Mouse (Mus musculus): Measurements from ENCODE around the gene Casc3. TPM values are rescaled to one million over a fixed set of nuclear protein-coding genes. Genes with fewer than 3 reads are reported as not detected.
A peak's percentile ranks its signal among the peaks of the same experiment; 100 is the strongest.

The Casc3 gene
- polyA plus RNA-seq, 1 experiment from 2014 or later = 53.9 TPM

GRCm38 (mm10) chr11:98767276-98767675 is 37.4 kb upstream of the Casc3 start:
- Histone ChIP-seq H3K9ac (replicated peaks) (no peak overlapping the region), H3K9me3 (no peaks in the 10 kb centered on the region), H3K4me1 (peaks cover 58% of the 10 kb centered on the region), H3K27ac (replicated peaks) (peak overlapping the region; percentile 81), H3K27me3 (no peaks in the 10 kb centered on the region), H3K4me3 (no peak overlapping the region), H3K36me3 (peaks cover 65% of the 10 kb centered on the region), H3K4me2 (replicated peaks) (peak overlapping the region; percentile 15)
- WGBS = 24% methylated on average over 9 of the region's 9 CpGs
- peak; percentile 52 for ATAC-seq (replicated peaks)

- H3K4me1 ChIP-seq = peaks cover 62% of the 10 kb centered on the region
Measured at GRCm38 (mm10) chr11:98767713-98768112, 37.0 kb upstream of the Casc3 start.

GRCm38 (mm10) chr11:98768127-98769006 is 36.3 kb upstream of the Casc3 start:
- peaks cover 68% of the 10 kb centered on the region for H3K4me1 ChIP-seq
- peak overlapping the region; percentile 36 for H3K4me2 ChIP-seq (replicated peaks)
- H3K4me3 ChIP-seq = peak overlapping the region; percentile 19; the same call in 1 of the 2 replicates
- H3K27ac ChIP-seq (replicated peaks) = peak overlapping the region; percentile 81
- no peaks in the 10 kb centered on the region for H3K9me3 ChIP-seq
- H3K36me3 ChIP-seq = peaks cover 54% of the 10 kb centered on the region
- WGBS = 25% methylated on average over 37 of the region's 39 CpGs
- ATAC-seq (replicated peaks) = no peak
- H3K27me3 ChIP-seq = no peaks in the 10 kb centered on the region
- peak overlapping the region; percentile 31 for H3K9ac ChIP-seq (replicated peaks)

More at GRCm38 (mm10) chr11:98767713-98768112, 37.0 kb upstream of the Casc3 start:
- peaks cover 61% of the 10 kb centered on the region for H3K36me3 ChIP-seq
- 9% methylated on average over 4 of the region's 4 CpGs for WGBS
- H3K4me3 ChIP-seq = peak overlapping the region; percentile 19; the same call in 1 of the 2 replicates
- H3K27ac ChIP-seq (replicated peaks) = peak overlapping the region; percentile 81
- 0 out of 2 replicates have a peak, but pooled peaks have one; percentile 5 for ATAC-seq (replicated peaks)
- no peaks in the 10 kb centered on the region for H3K27me3 ChIP-seq
- no peaks in the 10 kb centered on the region for H3K9me3 ChIP-seq
- 0 out of 2 replicates have a peak overlapping the region, but pooled peaks have one; percentile 31 for H3K9ac ChIP-seq (replicated peaks)
- peak overlapping the region; percentile 36 for H3K4me2 ChIP-seq (replicated peaks)

- no peak for ATAC-seq (replicated peaks)
- Histone ChIP-seq H3K9me3 (no peaks in the 10 kb centered on the region), H3K9ac (replicated peaks) (no peak overlapping the region), H3K4me1 (peaks cover 78% of the 10 kb centered on the region), H3K27me3 (no peaks in the 10 kb centered on the region), H3K4me3 (no peak overlapping the region), H3K27ac (replicated peaks) (peak overlapping the region; percentile 81), H3K36me3 (peaks cover 45% of the 10 kb centered on the region), H3K4me2 (replicated peaks) (0 out of 2 replicates have a peak overlapping the region, but pooled peaks have one; percentile 36)
- 87% methylated on average over 25 of the region's 25 CpGs for WGBS
Measured at GRCm38 (mm10) chr11:98769007-98769954, 35.4 kb upstream of the Casc3 start.

- H3K9ac ChIP-seq (replicated peaks) = no peak overlapping the region
- no peak overlapping the region for H3K4me2 ChIP-seq (replicated peaks)
- H3K9me3 ChIP-seq = no peaks in the 10 kb centered on the region
- peaks cover 78% of the 10 kb centered on the region for H3K4me1 ChIP-seq
- peaks cover 36% of the 10 kb centered on the region for H3K36me3 ChIP-seq
- no peak for ATAC-seq (replicated peaks)
- no peaks in the 10 kb centered on the region for H3K27me3 ChIP-seq
- WGBS = 87% methylated on average over 26 of the region's 26 CpGs
- peak overlapping the region; percentile 41 for H3K27ac ChIP-seq (replicated peaks)
- no peak overlapping the region for H3K4me3 ChIP-seq
Measured at GRCm38 (mm10) chr11:98770096-98770975, 34.4 kb upstream of the Casc3 start.

- no peaks in the 10 kb centered on the region for H3K27me3 ChIP-seq
- no peak for ATAC-seq (replicated peaks)
- WGBS = 91% methylated on average over 18 of the region's 18 CpGs
- peak overlapping the region; percentile 41 for H3K27ac ChIP-seq (replicated peaks)
- H3K4me1 ChIP-seq = peaks cover 78% of the 10 kb centered on the region
- H3K4me2 ChIP-seq (replicated peaks) = no peak overlapping the region
- peaks cover 29% of the 10 kb centered on the region for H3K36me3 ChIP-seq
- no peak overlapping the region for H3K9ac ChIP-seq (replicated peaks)
- no peaks in the 10 kb centered on the region for H3K9me3 ChIP-seq
- no peak overlapping the region for H3K4me3 ChIP-seq
Measured at GRCm38 (mm10) chr11:98771131-98771530, 33.6 kb upstream of the Casc3 start.

GRCm38 (mm10) chr11:98771844-98772525 is 32.7 kb upstream of the Casc3 start:
- ATAC-seq (replicated peaks) = no peak
- Histone ChIP-seq H3K9me3 (no peaks in the 10 kb centered on the region), H3K9ac (replicated peaks) (no peak overlapping the region), H3K4me3 (no peak overlapping the region), H3K4me2 (replicated peaks) (no peak overlapping the region), H3K36me3 (peaks cover 29% of the 10 kb centered on the region), H3K27me3 (no peaks in the 10 kb centered on the region), H3K27ac (replicated peaks) (no peak overlapping the region), H3K4me1 (peaks cover 75% of the 10 kb centered on the region)
- WGBS = 90% methylated on average over 11 of the region's 11 CpGs

GRCm38 (mm10) chr11:98772667-98773171 is 32.0 kb upstream of the Casc3 start:
- Histone ChIP-seq H3K4me2 (replicated peaks) (peak overlapping the region; percentile 88; the same call in 1 of the 2 replicates), H3K9me3 (no peaks in the 10 kb centered on the region), H3K36me3 (peaks cover 29% of the 10 kb centered on the region), H3K4me1 (peaks cover 70% of the 10 kb centered on the region), H3K9ac (replicated peaks) (no peak overlapping the region), H3K27me3 (no peaks in the 10 kb centered on the region), H3K4me3 (no peak overlapping the region), H3K27ac (replicated peaks) (peak overlapping the region; percentile 7; the same call in 1 of the 2 replicates)
- no peak for ATAC-seq (replicated peaks)
- 81% methylated on average over 8 of the region's 8 CpGs for WGBS

- H3K36me3 ChIP-seq = peaks cover 24% of the 10 kb centered on the region
- H3K9me3 ChIP-seq = no peaks in the 10 kb centered on the region
- peak; percentile 67 for ATAC-seq (replicated peaks)
- peak overlapping the region; percentile 51; the same call in 1 of the 2 replicates for H3K9ac ChIP-seq (replicated peaks)
- H3K4me2 ChIP-seq (replicated peaks) = peak overlapping the region; percentile 88
- H3K4me1 ChIP-seq = peaks cover 60% of the 10 kb centered on the region
- peak overlapping the region; percentile 40 for H3K4me3 ChIP-seq
- under 1% methylated on average over 37 of the region's 37 CpGs for WGBS
- no peaks in the 10 kb centered on the region for H3K27me3 ChIP-seq
- peak overlapping the region; percentile 73; the same call in 1 of the 2 replicates for H3K27ac ChIP-seq (replicated peaks)
Measured at GRCm38 (mm10) chr11:98773635-98774295, 30.9 kb upstream of the Casc3 start.
